Mouse (Mus musculus) lung, embryonic 14.5 days (tissue): ENCODE measurements around the gene Cdc34b. TPM values are rescaled to one million over a fixed set of nuclear protein-coding genes. Genes with fewer than 3 reads are reported as not detected.

Experiments
- ATAC-seq: fragments of 200-750 bp; cut with Nextera tagmentation; 2 replicates; pipeline ENCODE4 v1.8.0; 2017; ENCODE audit warnings: mild to moderate bottlenecking, moderate TSS enrichment, moderate library complexity; ENCODE audit not compliant: insufficient read depth
- DNase-seq: peaks from one replicate; pipeline ENCODE4 v3.0.0-alpha.2; 2015
- H3K27ac ChIP-seq: fragments of 300-500 bp; sonication (generic); 2 replicates; pipeline ENCODE4 v1.5.1; 2014; ENCODE audit warnings: low read depth, mild to moderate bottlenecking, moderate library complexity
- H3K27me3 ChIP-seq: fragments of 300-500 bp; sonication (generic); 2 replicates; pipeline ENCODE4 v1.6.1; 2014; ENCODE audit warnings: low read length, control low read depth; ENCODE audit not compliant: insufficient read depth
- H3K36me3 ChIP-seq: fragments of 300-500 bp; sonication (generic); 2 replicates; pipeline ENCODE4 v1.6.1; 2014; ENCODE audit warnings: control low read depth; ENCODE audit not compliant: insufficient read depth
- H3K4me1 ChIP-seq: fragments of 300-500 bp; sonication (generic); 2 replicates; pipeline ENCODE4 v1.6.1; 2014; ENCODE audit warnings: antibody characterized with exemption, control low read depth; ENCODE audit not compliant: insufficient read depth
- H3K4me2 ChIP-seq: fragments of 300-500 bp; sonication (generic); 2 replicates; pipeline ENCODE4 v1.6.1; 2014; ENCODE audit warnings: mild to moderate bottlenecking
- H3K4me3 ChIP-seq: fragments of 300-500 bp; sonication (generic); 2 replicates; pipeline ENCODE4 v1.5.1; 2014; ENCODE audit warnings: low read depth, low read length
- H3K9ac ChIP-seq: fragments of 300-500 bp; sonication (generic); 2 replicates; pipeline ENCODE4 v1.6.1; 2014
- H3K9me3 ChIP-seq: fragments of 300-500 bp; sonication (generic); 2 replicates; pipeline ENCODE4 v1.6.1; 2016; ENCODE audit warnings: low read depth, low read length, control low read depth
- CTCF ChIP-seq: IDR thresholded peaks from 2 replicates; pipeline ENCODE4 v1.5.1; 2016; ENCODE audit warnings: antibody characterized with exemption, low read depth
- WGBS: fragments of 180-500 bp; shearing (Covaris S2); extraction: QIAGEN DNeasy Blood & Tissue Kit; methylation state at CpG from one replicate; pipeline ENCODE4 v1.1.7; 2014; 5-methylcytosine and 5-hydroxymethylcytosine counted together
- polyA plus RNA-seq: library from polyadenylated mRNA; unstranded; fragments of >200 nt; fragmentation: Nextera tagmentation; extraction: Ambion mirVana; gene quantifications from 2 replicates; pipeline ENCODE4 v1.2.1, GENCODE M21; 2014

The Cdc34b gene
- polyA plus RNA-seq, 1 experiment from 2014 or later: 0.21 TPM

- Histone ChIP-seq H3K9ac (no peak within 1 kb of the TSS), H3K4me2 (no peak within 1 kb of the TSS), H3K27me3 (no peaks in the 10 kb centered on the region), H3K4me3 (no peak within 1 kb of the TSS), H3K4me1 (no peaks in the 10 kb centered on the region), H3K36me3 (no peaks in the 10 kb centered on the region), H3K27ac (no peak within 1 kb of the TSS), H3K9me3 (no peaks in the 10 kb centered on the region)
- no peak for ATAC-seq
- TF ChIP-seq CTCF: no peak
- no peak for DNase-seq
Measured at GRCm38 (mm10) chr11:94782603-94783002, 41.0 kb downstream of the Cdc34b start, which contains the start of gene Tmem92. Gene Tmem92, minus strand, starts transcription at chr11:94782703.

GRCm38 (mm10) chr11:94785247-94785646 lies 43.7 kb downstream of the Cdc34b start:
- Histone ChIP-seq H3K9ac (no peak overlapping the region), H3K4me3 (no peak overlapping the region), H3K4me2 (no peak overlapping the region), H3K27me3 (no peaks in the 10 kb centered on the region), H3K36me3 (no peaks in the 10 kb centered on the region), H3K4me1 (no peaks in the 10 kb centered on the region), H3K9me3 (no peaks in the 10 kb centered on the region), H3K27ac (no peak overlapping the region)
- peak; percentile 84 for TF ChIP-seq CTCF
- 3% methylated on average over 2 of the region's 2 CpGs for WGBS
- ATAC-seq (no peak), DNase-seq (peak; percentile 74)

DNA sequence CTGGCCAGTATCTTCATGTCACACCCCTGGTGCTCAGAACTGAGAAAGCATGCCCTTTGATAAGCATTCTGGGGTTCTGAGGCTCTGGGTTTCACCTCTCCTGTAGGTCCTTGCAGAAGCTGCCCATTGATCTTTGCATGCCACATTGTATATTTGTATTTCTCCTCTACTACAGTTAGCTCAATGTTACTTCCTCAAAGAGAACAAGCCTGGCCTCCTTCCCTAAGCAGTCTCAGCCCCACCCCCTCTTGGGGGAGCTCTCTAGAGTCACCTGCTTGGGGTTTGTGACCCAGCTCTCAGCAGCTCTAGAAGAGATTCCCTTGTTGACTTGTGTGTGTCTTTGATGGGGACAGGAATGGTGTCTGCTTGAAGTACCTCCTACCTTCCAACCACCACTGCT lies 50.1 kb downstream of the Cdc34b start:
- no peaks in the 10 kb centered on the region for H3K4me1 ChIP-seq
- DNase-seq (no peak), ATAC-seq (no peak)
- no peaks in the 10 kb centered on the region for H3K9me3 ChIP-seq
- no peaks in the 10 kb centered on the region for H3K36me3 ChIP-seq
- H3K27me3 ChIP-seq: no peaks in the 10 kb centered on the region
- no peak overlapping the region for H3K4me2 ChIP-seq
- H3K4me3 ChIP-seq: no peak overlapping the region
- no peak for TF ChIP-seq CTCF
- no peak overlapping the region for H3K27ac ChIP-seq
- no peak overlapping the region for H3K9ac ChIP-seq

Other genes with a start within 250 kb of the Cdc34b start
- gene Epn3, start 241.8 kb upstream of the Cdc34b start, polyA plus RNA-seq: 14.1 and 15.9 TPM in 2 replicates
- 3.2 and 3.3 TPM in 2 replicates for gene Mycbpap, start 220.0 kb upstream of the Cdc34b start, polyA plus RNA-seq
- 3.6 and 4.2 TPM in 2 replicates for gene Rsad1, start 192.5 kb upstream of the Cdc34b start, polyA plus RNA-seq
- gene Chad, start 176.7 kb upstream of the Cdc34b start, polyA plus RNA-seq: 1.6 and 2.0 TPM in 2 replicates
- gene Acsf2, start 139.9 kb upstream of the Cdc34b start, polyA plus RNA-seq: 10.2 and 10.4 TPM in 2 replicates
- gene Lrrc59, start 112.0 kb upstream of the Cdc34b start, polyA plus RNA-seq: 211 and 222 TPM in 2 replicates
- 137 TPM in 2 replicates for gene Mrpl27, start 88.0 kb upstream of the Cdc34b start, polyA plus RNA-seq
- gene Eme1, start 87.8 kb upstream of the Cdc34b start, polyA plus RNA-seq: 30.0 and 35.4 TPM in 2 replicates
- gene Xylt2, start 64.3 kb upstream of the Cdc34b start, polyA plus RNA-seq: 25.0 and 31.5 TPM in 2 replicates
- 1.5 and 2.0 TPM in 2 replicates for gene Gm11541, start 37.3 kb upstream of the Cdc34b start, polyA plus RNA-seq
- gene Tmem92, start 40.9 kb downstream of the Cdc34b start, polyA plus RNA-seq: not detected in 2 replicates
- 1,035 and 1,062 TPM in 2 replicates for gene Col1a1, start 194.4 kb downstream of the Cdc34b start, polyA plus RNA-seq
- not detected in 2 replicates for gene Hils1, start 225.8 kb downstream of the Cdc34b start, polyA plus RNA-seq
- gene Sgca, start 234.5 kb downstream of the Cdc34b start, polyA plus RNA-seq: 0.35 TPM in 1 of 2 replicates, not detected in the other
- gene Ppp1r9b, start 249.3 kb downstream of the Cdc34b start, polyA plus RNA-seq: 13.0 and 14.3 TPM in 2 replicates